29 mouse cellular contexts compared by ENCODE assay signal in the genomic region with DNA sequence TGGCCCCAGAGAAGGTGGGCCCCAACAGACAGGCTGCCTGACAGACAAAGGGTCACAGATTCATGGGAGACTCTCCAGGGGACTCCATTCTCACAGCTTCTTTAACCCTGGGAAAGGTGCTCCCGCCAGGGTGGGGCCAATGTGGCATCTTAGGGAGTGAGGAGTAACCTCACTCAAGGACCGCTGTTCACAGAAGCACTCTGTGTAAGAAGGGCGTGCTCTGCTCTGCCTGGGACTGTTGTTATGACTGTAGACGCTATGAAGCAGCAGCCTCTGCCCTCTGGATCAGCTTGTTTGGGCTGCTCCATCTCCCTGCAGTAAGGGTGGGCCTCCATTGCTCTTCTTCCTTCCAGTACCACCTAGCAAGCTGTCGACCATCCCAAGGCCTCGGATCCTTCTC. TPM values are rescaled to one million over a fixed set of nuclear protein-coding genes. Genes with fewer than 3 reads are reported as not detected.
DNase-seq lines count a peak whose midpoint lies in the region; ATAC-seq and TF ChIP-seq lines count a peak whose summit lies in the region.
"Had no signal": no experiment of that assay in that cellular context is flagged by ENCODE, and none has a peak within 500 bp of the region (broad histone marks: within the 10 kb centered on the region; RNA-seq: fewer than 3 reads in every experiment).

No protein-coding gene starts in this region.

- ATAC-seq in liver, embryonic 12.5 days = no peak
- ATAC-seq in intestine, embryonic 15.5 days = no peak
- ATAC-seq: CD4-positive, CD25-positive, alpha-beta regulatory T cell, adult 4 months; forebrain, embryonic 13.5 days; forebrain, postnatal 0 days; hindbrain, postnatal 0 days had no signal

- H3K36me3 ChIP-seq in liver, adult 2 months (ENCODE audit: control insufficient read depth, insufficient read depth, low read length) = no peaks in the 10 kb centered on the region
- no peaks in the 10 kb centered on the region for H3K36me3 ChIP-seq in liver, embryonic 12.5 days
- no peaks in the 10 kb centered on the region for H3K36me3 ChIP-seq in embryonic facial prominence, embryonic 10.5 days (replicated peaks)
- H3K36me3 ChIP-seq in intestine, embryonic 15.5 days = no peaks in the 10 kb centered on the region
- H3K36me3 ChIP-seq in small intestine, adult 2 months (ENCODE audit: control insufficient read depth, insufficient read depth, low read length) = no peaks in the 10 kb centered on the region
- H3K36me3 ChIP-seq: embryonic facial prominence, embryonic 13.5 days; heart, embryonic 10.5 days; heart, embryonic 13.5 days had no signal

- no peaks in the 10 kb centered on the region; the same call in 1 of the 2 replicates for H3K79me2 ChIP-seq in liver, adult 2 months (ENCODE audit: control insufficient read depth, insufficient read depth, low read length)

- no peak overlapping the region for H3K4me2 ChIP-seq in liver, embryonic 12.5 days
- H3K4me2 ChIP-seq in intestine, embryonic 15.5 days (replicated peaks) = no peak overlapping the region
- H3K4me2 ChIP-seq: embryonic facial prominence, embryonic 13.5 days; forebrain, embryonic 13.5 days; heart, embryonic 13.5 days; hindbrain, embryonic 14.5 days had no signal

- peaks cover 30% of the 10 kb centered on the region for H3K4me1 ChIP-seq in liver, adult 2 months (ENCODE audit: control insufficient read depth, insufficient read depth, low read length)
- H3K4me1 ChIP-seq in liver, embryonic 12.5 days = no peaks in the 10 kb centered on the region
- H3K4me1 ChIP-seq in embryonic facial prominence, embryonic 10.5 days = peaks cover 32% of the 10 kb centered on the region
- H3K4me1 ChIP-seq in intestine, embryonic 15.5 days (replicated peaks) = peaks cover 12% of the 10 kb centered on the region
- H3K4me1 ChIP-seq in small intestine, adult 2 months (ENCODE audit: control insufficient read depth, insufficient read depth, insufficient read length, low read length) = peaks cover 32% of the 10 kb centered on the region
- H3K4me1 ChIP-seq: heart, embryonic 13.5 days had no signal

- H3K9ac ChIP-seq in liver, adult 2 months (ENCODE audit: low read depth, low read length) = peak overlapping the region; percentile 68
- no peak overlapping the region for H3K9ac ChIP-seq in liver, embryonic 12.5 days
- no peak overlapping the region for H3K9ac ChIP-seq in intestine, embryonic 15.5 days
- H3K9ac ChIP-seq: forebrain, embryonic 13.5 days; forebrain, postnatal 0 days; heart, embryonic 13.5 days; hindbrain, embryonic 14.5 days had no signal

- no peak overlapping the region for H3K4me3 ChIP-seq in liver, adult 2 months (ENCODE audit: insufficient read depth, low read depth, low read length)
- no peak overlapping the region for H3K4me3 ChIP-seq in liver, embryonic 12.5 days
- no peak overlapping the region for H3K4me3 ChIP-seq in embryonic facial prominence, embryonic 10.5 days
- no peak overlapping the region for H3K4me3 ChIP-seq in intestine, embryonic 15.5 days (replicated peaks)
- H3K4me3 ChIP-seq in small intestine, adult 2 months (ENCODE audit: low read depth, low read length) = no peak overlapping the region
- H3K4me3 ChIP-seq: embryonic facial prominence, embryonic 13.5 days; erythroblast, embryonic 14.5 days; forebrain, embryonic 13.5 days; gastrocnemius, adult 2 months; heart, adult 2 months; heart, embryonic 10.5 days; heart, embryonic 13.5 days had no signal

- WGBS in liver, adult 2 months = 72% methylated on average over 6 of the region's 6 CpGs
- 42% methylated on average over 6 of the region's 6 CpGs for WGBS in liver, embryonic 12.5 days (ENCODE audit: insufficient replicate concordance)
- 63% methylated on average over 6 of the region's 6 CpGs for WGBS in embryonic facial prominence, embryonic 10.5 days
- 49% methylated on average over 6 of the region's 6 CpGs for WGBS in intestine, embryonic 15.5 days
- WGBS in small intestine, adult 2 months = 42% methylated on average over 6 of the region's 6 CpGs

- H3K9me3 ChIP-seq in liver, embryonic 12.5 days (replicated peaks) = no peaks in the 10 kb centered on the region
- no peaks in the 10 kb centered on the region for H3K9me3 ChIP-seq in embryonic facial prominence, embryonic 10.5 days
- H3K9me3 ChIP-seq in intestine, embryonic 15.5 days = no peaks in the 10 kb centered on the region
- H3K9me3 ChIP-seq: embryonic facial prominence, embryonic 13.5 days; forebrain, embryonic 13.5 days; heart, embryonic 10.5 days; heart, embryonic 13.5 days had no signal

- no peak for TF ChIP-seq CTCF in liver, adult 2 months (IDR thresholded peaks at IDR 0.05; ENCODE audit: low read depth, low read length)
- no peak for TF ChIP-seq CTCF in small intestine, adult 2 months (IDR thresholded peaks at IDR 0.05; ENCODE audit: extremely low read depth, insufficient read length, insufficient replicate concordance, low read depth, low read length)

- H3K27ac ChIP-seq in liver, adult 2 months (replicated peaks; ENCODE audit: insufficient read depth, low read depth, low read length) = peak overlapping the region; percentile 97
- H3K27ac ChIP-seq in liver, embryonic 12.5 days = no peak overlapping the region
- H3K27ac ChIP-seq in embryonic facial prominence, embryonic 10.5 days (replicated peaks) = 0 out of 2 replicates have a peak overlapping the region, but pooled peaks have one; percentile 30
- 0 out of 2 replicates have a peak overlapping the region, but pooled peaks have one; percentile 9 for H3K27ac ChIP-seq in intestine, embryonic 15.5 days
- H3K27ac ChIP-seq in small intestine, adult 2 months (ENCODE audit: insufficient read depth, low read depth, low read length) = 0 out of 2 replicates have a peak overlapping the region, but pooled peaks have one; percentile 27
- H3K27ac ChIP-seq: forebrain, embryonic 13.5 days; gastrocnemius, adult 2 months; heart, adult 2 months; heart, embryonic 10.5 days; heart, embryonic 13.5 days; hindbrain, embryonic 14.5 days; hindbrain, postnatal 0 days had no signal

- DNase-seq in liver, adult 2 months (ENCODE audit: extremely low read depth, low read depth, low spot score) = no peak
- no peak for DNase-seq in embryonic facial prominence, embryonic 10.5 days (ENCODE audit: low spot score)
- no peak for DNase-seq in heart, adult 18-20 months
- DNase-seq: adrenal gland, adult 2 months; adrenal gland, postnatal 14 days; cerebellum, adult 11 months; cerebellum, adult 2 months; cerebellum, adult 9-11 months; cerebellum, postnatal 25 days; forebrain, postnatal 0 days; gastrocnemius, adult 2 months; gastrocnemius, postnatal 14 days; heart, adult 2 months; heart, postnatal 14 days; heart, postnatal 4 days had no signal

- no peak for TF ChIP-seq POLR2A in liver, adult 2 months (IDR thresholded peaks at IDR 0.05; ENCODE audit: extremely low read depth, insufficient read depth, low read length)
- TF ChIP-seq POLR2A in small intestine, adult 2 months (IDR thresholded peaks at IDR 0.05; ENCODE audit: low read depth, low read length) = no peak

- H3K27me3 ChIP-seq in liver, adult 2 months (ENCODE audit: control insufficient read depth, insufficient read depth, low read length) = no peaks in the 10 kb centered on the region
- H3K27me3 ChIP-seq in liver, embryonic 12.5 days (replicated peaks) = peaks cover 46% of the 10 kb centered on the region
- H3K27me3 ChIP-seq in embryonic facial prominence, embryonic 10.5 days (replicated peaks; ENCODE audit: low read depth, poor library complexity, severe bottlenecking) = peaks cover 9% of the 10 kb centered on the region
- H3K27me3 ChIP-seq in intestine, embryonic 15.5 days (replicated peaks) = no peaks in the 10 kb centered on the region
- H3K27me3 ChIP-seq in small intestine, adult 2 months (ENCODE audit: control insufficient read depth, insufficient read depth, low read length) = no peaks in the 10 kb centered on the region

RNA-seq across cellular contexts. Expression of gene Efna3, which starts 18.3 kb away (rescaled TPM):
- total RNA-seq in liver, adult 2 months (2014; rRNA removed) = not detected in 2 replicates
- not detected in 2 replicates for polyA plus RNA-seq in liver, adult 2 months (2012; rRNA removed)
- polyA plus RNA-seq in liver, embryonic 12.5 days (2016; fragmentation: Nextera tagmentation; extraction: Ambion mirVana) = 0.65 and 1.0 TPM in 2 replicates
- polyA plus RNA-seq in embryonic facial prominence, embryonic 10.5 days (2016; fragmentation: Nextera tagmentation; extraction: Ambion mirVana) = 4.5 and 6.8 TPM in 2 replicates
- 9.0 and 9.2 TPM in 2 replicates for polyA plus RNA-seq in intestine, embryonic 15.5 days (2015; fragmentation: Nextera tagmentation; extraction: Ambion mirVana)
- polyA plus RNA-seq in small intestine, adult 2 months (2012; rRNA removed) = 3.9 and 7.0 TPM in 2 replicates
- not detected for total RNA-seq in heart, adult 18-20 months (2021)
- total RNA-seq: common myeloid progenitor, adult 5-6 weeks; gastrocnemius, adult 2 months; gastrocnemius, postnatal 14 days; gastrocnemius, postnatal 4 days; heart, adult 2 months; heart, postnatal 14 days had no signal
- polyA plus RNA-seq: CD4-positive, CD25-positive, alpha-beta regulatory T cell, adult 4 months; erythroblast, embryonic 14.5 days; heart, adult 2 months had no signal

RNA-seq across cellular contexts. Expression of gene Efna1, which starts 23.5 kb away (rescaled TPM):
- total RNA-seq in liver, adult 2 months (2014; rRNA removed) = 22.1 and 35.2 TPM in 2 replicates
- 73.1 and 73.4 TPM in 2 replicates for polyA plus RNA-seq in liver, adult 2 months (2012; rRNA removed)
- 5.2 and 5.3 TPM in 2 replicates for polyA plus RNA-seq in liver, embryonic 12.5 days (2016; fragmentation: Nextera tagmentation; extraction: Ambion mirVana)
- 26.7 and 27.2 TPM in 2 replicates for polyA plus RNA-seq in embryonic facial prominence, embryonic 10.5 days (2016; fragmentation: Nextera tagmentation; extraction: Ambion mirVana)
- polyA plus RNA-seq in intestine, embryonic 15.5 days (2015; fragmentation: Nextera tagmentation; extraction: Ambion mirVana) = 57.9 and 58.5 TPM in 2 replicates
- 46.1 and 122 TPM in 2 replicates for polyA plus RNA-seq in small intestine, adult 2 months (2012; rRNA removed)
- total RNA-seq in heart, adult 18-20 months (2021) = 10 to 100 TPM; 22.5 to 23.8 TPM
- total RNA-seq: common myeloid progenitor, adult 5-6 weeks; MEL had no signal
- polyA plus RNA-seq: CD4-positive, CD25-positive, alpha-beta regulatory T cell, adult 4 months had no signal

RNA-seq across cellular contexts. Expression of gene Efna4, which starts 33.4 kb away (rescaled TPM):
- total RNA-seq in liver, adult 2 months (2014; rRNA removed) = not detected in 2 replicates
- polyA plus RNA-seq in liver, adult 2 months (2012; rRNA removed) = 0.06 and 0.27 TPM in 2 replicates
- polyA plus RNA-seq in liver, embryonic 12.5 days (2016; fragmentation: Nextera tagmentation; extraction: Ambion mirVana) = 2.1 and 2.3 TPM in 2 replicates
- polyA plus RNA-seq in embryonic facial prominence, embryonic 10.5 days (2016; fragmentation: Nextera tagmentation; extraction: Ambion mirVana) = 37.3 and 40.8 TPM in 2 replicates
- 16.9 and 18.1 TPM in 2 replicates for polyA plus RNA-seq in intestine, embryonic 15.5 days (2015; fragmentation: Nextera tagmentation; extraction: Ambion mirVana)
- polyA plus RNA-seq in small intestine, adult 2 months (2012; rRNA removed) = 11.6 and 20.0 TPM in 2 replicates
- under 1 TPM in 1 of 2 experiments, not detected in 1; 0.28 TPM for total RNA-seq in heart, adult 18-20 months (2021)
- polyA plus RNA-seq: CD4-positive, CD25-positive, alpha-beta regulatory T cell, adult 4 months; erythroblast, embryonic 14.5 days had no signal

RNA-seq across cellular contexts. Expression of gene Slc50a1, which starts 34.1 kb away (rescaled TPM):
- total RNA-seq in liver, adult 2 months (2014; rRNA removed) = 6.4 and 7.0 TPM in 2 replicates
- 36.3 and 41.2 TPM in 2 replicates for polyA plus RNA-seq in liver, adult 2 months (2012; rRNA removed)
- 19.3 and 21.6 TPM in 2 replicates for polyA plus RNA-seq in liver, embryonic 12.5 days (2016; fragmentation: Nextera tagmentation; extraction: Ambion mirVana)
- polyA plus RNA-seq in embryonic facial prominence, embryonic 10.5 days (2016; fragmentation: Nextera tagmentation; extraction: Ambion mirVana) = 27.2 and 34.2 TPM in 2 replicates
- 60.6 and 63.9 TPM in 2 replicates for polyA plus RNA-seq in intestine, embryonic 15.5 days (2015; fragmentation: Nextera tagmentation; extraction: Ambion mirVana)
- 81.6 and 97.3 TPM in 2 replicates for polyA plus RNA-seq in small intestine, adult 2 months (2012; rRNA removed)
- total RNA-seq in heart, adult 18-20 months (2021) = 10 to 100 TPM; 15.6 to 21.6 TPM

RNA-seq across cellular contexts. Expression of gene Dpm3, which starts 45.3 kb away (rescaled TPM):
- 102 and 131 TPM in 2 replicates for total RNA-seq in liver, adult 2 months (2014; rRNA removed)
- polyA plus RNA-seq in liver, adult 2 months (2012; rRNA removed) = 243 and 245 TPM in 2 replicates
- polyA plus RNA-seq in liver, embryonic 12.5 days (2016; fragmentation: Nextera tagmentation; extraction: Ambion mirVana) = 72.3 and 73.6 TPM in 2 replicates
- 74.1 and 84.1 TPM in 2 replicates for polyA plus RNA-seq in embryonic facial prominence, embryonic 10.5 days (2016; fragmentation: Nextera tagmentation; extraction: Ambion mirVana)
- 131 and 134 TPM in 2 replicates for polyA plus RNA-seq in intestine, embryonic 15.5 days (2015; fragmentation: Nextera tagmentation; extraction: Ambion mirVana)
- 357 and 440 TPM in 2 replicates for polyA plus RNA-seq in small intestine, adult 2 months (2012; rRNA removed)
- total RNA-seq in heart, adult 18-20 months (2021) = 10 to 100 TPM; 54.1 to 54.7 TPM
